ENCODE assay signal across 13 mouse cellular contexts in the genomic region with DNA sequence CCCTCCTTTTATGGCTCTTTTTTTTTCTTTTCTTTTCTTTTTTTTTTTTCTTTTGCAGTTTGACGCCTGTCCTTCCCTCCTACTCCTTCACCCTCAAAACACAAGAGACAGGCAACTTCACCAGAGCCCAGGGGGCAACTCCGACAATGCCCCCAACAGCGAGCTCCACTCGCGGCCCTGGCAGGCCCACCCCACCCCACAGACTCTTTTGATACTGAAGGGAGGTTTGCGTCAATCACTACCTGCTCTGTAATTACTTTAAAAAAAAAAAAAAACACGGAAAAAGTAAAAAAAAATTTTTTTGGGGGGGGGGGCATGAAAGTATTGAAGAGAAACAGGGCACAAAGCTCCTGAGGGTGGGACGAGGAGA. TPM values are rescaled to one million over a fixed set of nuclear protein-coding genes. Genes with fewer than 3 reads are reported as not detected.
DNase-seq lines count a peak whose midpoint lies in the region; ATAC-seq lines count a peak whose summit lies in the region.
"Had no signal": no experiment of that assay in that cellular context is flagged by ENCODE, and none has a peak within 500 bp of the region (broad histone marks: within the 10 kb centered on the region; RNA-seq: fewer than 3 reads in every experiment).

No protein-coding gene starts in this region.

- H3K9ac ChIP-seq in hindbrain, embryonic 13.5 days = 0 out of 2 replicates have a peak overlapping the region, but pooled peaks have one; percentile 60
- no peak overlapping the region for H3K9ac ChIP-seq in hindbrain, embryonic 11.5 days (ENCODE audit: low read depth, low read length)
- H3K9ac ChIP-seq in intestine, embryonic 16.5 days (ENCODE audit: low read depth, low read length) = no peak overlapping the region
- H3K9ac ChIP-seq in stomach, embryonic 16.5 days (ENCODE audit: low read length) = no peak overlapping the region
- H3K9ac ChIP-seq: hindbrain, embryonic 15.5 days had no signal

- H3K36me3 ChIP-seq in hindbrain, embryonic 13.5 days = peaks cover 63% of the 10 kb centered on the region
- peaks cover 17% of the 10 kb centered on the region; the same call in 1 of the 2 replicates for H3K36me3 ChIP-seq in hindbrain, embryonic 11.5 days (ENCODE audit: control insufficient read depth, insufficient read depth, low read length)
- H3K36me3 ChIP-seq in intestine, embryonic 16.5 days (ENCODE audit: control insufficient read depth, insufficient read depth, low read length) = no peaks in the 10 kb centered on the region
- H3K36me3 ChIP-seq in stomach, embryonic 16.5 days (ENCODE audit: control insufficient read depth, insufficient read depth, low read length) = no peaks in the 10 kb centered on the region

- H3K4me1 ChIP-seq in hindbrain, embryonic 13.5 days (replicated peaks) = peaks cover 66% of the 10 kb centered on the region
- peaks cover 8% of the 10 kb centered on the region for H3K4me1 ChIP-seq in hindbrain, embryonic 11.5 days (replicated peaks; ENCODE audit: control insufficient read depth, insufficient read depth, low read length)
- H3K4me1 ChIP-seq in intestine, embryonic 16.5 days (ENCODE audit: control insufficient read depth, insufficient read depth, low read length) = peaks cover 12% of the 10 kb centered on the region
- H3K4me1 ChIP-seq in stomach, embryonic 16.5 days (ENCODE audit: control insufficient read depth, insufficient read depth, low read length) = no peaks in the 10 kb centered on the region

- no peak overlapping the region for H3K4me3 ChIP-seq in hindbrain, embryonic 13.5 days
- H3K4me3 ChIP-seq in hindbrain, embryonic 11.5 days (ENCODE audit: low read depth, low read length) = no peak overlapping the region
- no peak overlapping the region for H3K4me3 ChIP-seq in intestine, embryonic 16.5 days (ENCODE audit: low read length)
- no peak overlapping the region for H3K4me3 ChIP-seq in stomach, embryonic 16.5 days (replicated peaks; ENCODE audit: low read length)
- H3K4me3 ChIP-seq: hindbrain, embryonic 15.5 days had no signal

- H3K27ac ChIP-seq in hindbrain, embryonic 13.5 days = peak overlapping the region; percentile 95; the same call in 1 of the 2 replicates
- H3K27ac ChIP-seq in hindbrain, embryonic 11.5 days (ENCODE audit: low read depth, low read length) = no peak overlapping the region
- H3K27ac ChIP-seq in intestine, embryonic 16.5 days (ENCODE audit: low read length) = no peak overlapping the region
- H3K27ac ChIP-seq in stomach, embryonic 16.5 days (ENCODE audit: low read length) = no peak overlapping the region
- H3K27ac ChIP-seq: forebrain, embryonic 10.5 days; macrophage had no signal

- WGBS in hindbrain, embryonic 13.5 days = 41% methylated on average over 8 of the region's 8 CpGs
- whole genome bisulfite sequencing in hindbrain, embryonic 11.5 days = 36% methylated on average over 8 of the region's 8 CpGs
- 27% methylated on average over 8 of the region's 8 CpGs for WGBS in intestine, embryonic 16.5 days
- 25% methylated on average over 8 of the region's 8 CpGs for WGBS in stomach, embryonic 16.5 days

- ATAC-seq in hindbrain, embryonic 13.5 days (ENCODE audit: low FRiP score) = no peak
- no peak for ATAC-seq in hindbrain, embryonic 11.5 days (ENCODE audit: low FRiP score)
- ATAC-seq in intestine, embryonic 16.5 days = no peak
- no peak for ATAC-seq in stomach, embryonic 16.5 days (ENCODE audit: insufficient read depth, low FRiP score)

- no peak overlapping the region for H3K4me2 ChIP-seq in hindbrain, embryonic 13.5 days
- no peak overlapping the region for H3K4me2 ChIP-seq in hindbrain, embryonic 11.5 days (replicated peaks; ENCODE audit: low read depth, low read length)
- 0 out of 2 replicates have a peak overlapping the region, but pooled peaks have one; percentile 27 for H3K4me2 ChIP-seq in intestine, embryonic 16.5 days (ENCODE audit: low read depth, low read length)
- H3K4me2 ChIP-seq in stomach, embryonic 16.5 days (ENCODE audit: low read depth, low read length) = peak overlapping the region; percentile 36; the same call in 1 of the 2 replicates
- H3K4me2 ChIP-seq: hindbrain, embryonic 15.5 days had no signal

- peaks cover 13% of the 10 kb centered on the region for H3K27me3 ChIP-seq in hindbrain, embryonic 13.5 days
- peaks cover 21% of the 10 kb centered on the region for H3K27me3 ChIP-seq in hindbrain, embryonic 11.5 days (ENCODE audit: control insufficient read depth, insufficient read depth, low read length)
- H3K27me3 ChIP-seq in intestine, embryonic 16.5 days (replicated peaks; ENCODE audit: control insufficient read depth, insufficient read depth, low read length) = peaks cover 40% of the 10 kb centered on the region
- peaks cover 56% of the 10 kb centered on the region for H3K27me3 ChIP-seq in stomach, embryonic 16.5 days (ENCODE audit: control insufficient read depth, insufficient read depth, low read length)
- H3K27me3 ChIP-seq: hindbrain, embryonic 15.5 days had no signal

- DNase-seq in hindbrain, embryonic 11.5 days (ENCODE audit: low spot score) = no peak
- DNase-seq in right cerebral cortex, adult 18-20 months = peak; percentile 3
- no peak for DNase-seq in right cerebral cortex, postnatal 4 days
- no peak for DNase-seq in gastrocnemius, adult 8-10 months (ENCODE audit: low spot score in 2 of 2)
- DNase-seq: gastrocnemius, postnatal 25 days had no signal

- no peaks in the 10 kb centered on the region for H3K9me3 ChIP-seq in hindbrain, embryonic 13.5 days
- H3K9me3 ChIP-seq in hindbrain, embryonic 11.5 days (ENCODE audit: control insufficient read depth, low read length) = no peaks in the 10 kb centered on the region
- no peaks in the 10 kb centered on the region for H3K9me3 ChIP-seq in intestine, embryonic 16.5 days (ENCODE audit: control insufficient read depth, low read length)
- no peaks in the 10 kb centered on the region for H3K9me3 ChIP-seq in stomach, embryonic 16.5 days (replicated peaks; ENCODE audit: control insufficient read depth, low read length)
- H3K9me3 ChIP-seq: hindbrain, embryonic 15.5 days had no signal

RNA-seq across cellular contexts. Expression of gene Aspdh, which starts 2.1 kb away (rescaled TPM):
- 5.6 and 6.5 TPM in 2 replicates for polyA plus RNA-seq in hindbrain, embryonic 13.5 days (2015; fragmentation: Nextera tagmentation; extraction: Ambion mirVana)
- 1.2 and 2.1 TPM in 2 replicates for polyA plus RNA-seq in hindbrain, embryonic 11.5 days (2014; fragmentation: Nextera tagmentation; extraction: Ambion mirVana)
- 2.3 and 2.4 TPM in 2 replicates for polyA plus RNA-seq in intestine, embryonic 16.5 days (2015; fragmentation: Nextera tagmentation; extraction: Ambion mirVana)
- polyA plus RNA-seq in stomach, embryonic 16.5 days (2015; fragmentation: Nextera tagmentation; extraction: Ambion mirVana) = 0.72 and 0.87 TPM in 2 replicates
- under 1 TPM in 1 of 4 experiments, not detected in 3; 0.29 TPM for total RNA-seq in gastrocnemius, adult 8-10 months (2022)
- total RNA-seq: common myeloid progenitor, adult 5-6 weeks; gastrocnemius, postnatal 25 days had no signal
- polyA plus RNA-seq: macrophage had no signal

RNA-seq across cellular contexts. Expression of gene Josd2, which starts 4.7 kb away (rescaled TPM):
- polyA plus RNA-seq in hindbrain, embryonic 13.5 days (2015; fragmentation: Nextera tagmentation; extraction: Ambion mirVana) = 45.8 and 46.2 TPM in 2 replicates
- 57.3 and 59.1 TPM in 2 replicates for polyA plus RNA-seq in hindbrain, embryonic 11.5 days (2014; fragmentation: Nextera tagmentation; extraction: Ambion mirVana)
- polyA plus RNA-seq in intestine, embryonic 16.5 days (2015; fragmentation: Nextera tagmentation; extraction: Ambion mirVana) = 83.5 and 86.3 TPM in 2 replicates
- 88.0 and 102 TPM in 2 replicates for polyA plus RNA-seq in stomach, embryonic 16.5 days (2015; fragmentation: Nextera tagmentation; extraction: Ambion mirVana)
- 10 to 100 TPM; 48.9 to 66.1 (median 56.3) TPM for total RNA-seq in gastrocnemius, adult 8-10 months (2022)

RNA-seq across cellular contexts. Expression of gene Emc10, which starts 33.3 kb away (rescaled TPM):
- polyA plus RNA-seq in hindbrain, embryonic 13.5 days (2015; fragmentation: Nextera tagmentation; extraction: Ambion mirVana) = 121 and 126 TPM in 2 replicates
- polyA plus RNA-seq in hindbrain, embryonic 11.5 days (2014; fragmentation: Nextera tagmentation; extraction: Ambion mirVana) = 90.2 and 97.2 TPM in 2 replicates
- polyA plus RNA-seq in intestine, embryonic 16.5 days (2015; fragmentation: Nextera tagmentation; extraction: Ambion mirVana) = 77.2 and 87.0 TPM in 2 replicates
- 69.9 and 80.7 TPM in 2 replicates for polyA plus RNA-seq in stomach, embryonic 16.5 days (2015; fragmentation: Nextera tagmentation; extraction: Ambion mirVana)
- total RNA-seq in gastrocnemius, adult 8-10 months (2022) = 10 to 100 TPM; 48.6 to 53.7 (median 51.8) TPM

RNA-seq across cellular contexts. Expression of gene Fam71e1, which starts 33.3 kb away (rescaled TPM):
- polyA plus RNA-seq in hindbrain, embryonic 13.5 days (2015; fragmentation: Nextera tagmentation; extraction: Ambion mirVana) = 32.2 and 37.4 TPM in 2 replicates
- 13.5 and 20.6 TPM in 2 replicates for polyA plus RNA-seq in hindbrain, embryonic 11.5 days (2014; fragmentation: Nextera tagmentation; extraction: Ambion mirVana)
- polyA plus RNA-seq in intestine, embryonic 16.5 days (2015; fragmentation: Nextera tagmentation; extraction: Ambion mirVana) = 5.9 and 6.2 TPM in 2 replicates
- polyA plus RNA-seq in stomach, embryonic 16.5 days (2015; fragmentation: Nextera tagmentation; extraction: Ambion mirVana) = 7.0 and 8.2 TPM in 2 replicates
- total RNA-seq in gastrocnemius, adult 8-10 months (2022) = 1 to 10 TPM; 3.4 to 5.4 (median 4.4) TPM
- total RNA-seq: common myeloid progenitor, adult 5-6 weeks had no signal

RNA-seq across cellular contexts. Expression of gene Lrrc4b, which starts 34.2 kb away (rescaled TPM):
- 14.6 and 15.6 TPM in 2 replicates for polyA plus RNA-seq in hindbrain, embryonic 13.5 days (2015; fragmentation: Nextera tagmentation; extraction: Ambion mirVana)
- 9.1 and 11.4 TPM in 2 replicates for polyA plus RNA-seq in hindbrain, embryonic 11.5 days (2014; fragmentation: Nextera tagmentation; extraction: Ambion mirVana)
- polyA plus RNA-seq in intestine, embryonic 16.5 days (2015; fragmentation: Nextera tagmentation; extraction: Ambion mirVana) = 0.31 and 0.43 TPM in 2 replicates
- polyA plus RNA-seq in stomach, embryonic 16.5 days (2015; fragmentation: Nextera tagmentation; extraction: Ambion mirVana) = 0.31 and 0.52 TPM in 2 replicates
- total RNA-seq in gastrocnemius, adult 8-10 months (2022) = under 1 TPM; 0.10 to 0.27 (median 0.11) TPM
- total RNA-seq: common myeloid progenitor, adult 5-6 weeks; liver, adult 2 months had no signal
- polyA plus RNA-seq: liver, adult 2 months; macrophage had no signal

Comparison
In these comparisons a context has a peak if more than half of its experiments do, and no peak if none do; other contexts are left out.
1. H3K4me2 ChIP-seq: peak in intestine, embryonic 16.5 days (single experiment) and stomach, embryonic 16.5 days (single experiment); none in hindbrain, embryonic 13.5 days (single experiment) and hindbrain, embryonic 11.5 days (single experiment).